Mouse (Mus musculus) embryo, embryonic 10 days (tissue): ENCODE results near the gene Olfr153.
"Not testable (repeated sequence)": the region's sequence is repeated elsewhere in the genome, so short reads cannot be mapped to it uniquely, and the experiment has no call there.

Experiments used
- DNase-seq: peaks from one replicate; pipeline ENCODE4 v3.0.0-alpha.2; 2015; ENCODE audit warnings: low spot score

Olfr153 gene

GRCm38 (mm10) chr2:87531496-87531895 lies at the start of gene Olfr153:
Gene Olfr153, plus strand, starts transcription at chr2:87531796.
- DNase-seq = no peak

- DNase-seq = no peak
These were observed 49.3 kb upstream of the Olfr153 start for GRCm38 (mm10) chr2:87482276-87482675.

GRCm38 (mm10) chr2:87496993-87497392 lies 34.6 kb upstream of the Olfr153 start, which contains the start of gene Pramel7:
Gene Pramel7, minus strand, starts transcription at chr2:87497093.
- DNase-seq = not testable (repeated sequence)

- no peak for DNase-seq
These were observed 25.3 kb upstream of the Olfr153 start, which contains the start of gene Pramel6 for GRCm38 (mm10) chr2:87506265-87506664. Gene Pramel6, plus strand, starts transcription at chr2:87506565.

GRCm38 (mm10) chr2:87515046-87515445 lies 16.6 kb upstream of the Olfr153 start:
- no peak for DNase-seq

- no peak for DNase-seq
These were observed 16.0 kb upstream of the Olfr153 start for GRCm38 (mm10) chr2:87515457-87516060.

- DNase-seq = no peak
These were observed 15.0 kb upstream of the Olfr153 start for GRCm38 (mm10) chr2:87516581-87516980.

GRCm38 (mm10) chr2:87520651-87521050 lies 10.9 kb upstream of the Olfr153 start:
- no peak for DNase-seq

GRCm38 (mm10) chr2:87525899-87526616 lies 5.5 kb upstream of the Olfr153 start:
- peak; percentile 54 for DNase-seq

- DNase-seq = no peak
These were observed 3.2 kb downstream of the Olfr153 start for GRCm38 (mm10) chr2:87534826-87535225.

GRCm38 (mm10) chr2:87545442-87545841 lies 13.8 kb downstream of the Olfr153 start, which contains the start of gene Olfr1128:
Gene Olfr1128, minus strand, starts transcription at chr2:87545542.
- DNase-seq = no peak

- not testable (repeated sequence) for DNase-seq
These were observed 42.0 kb downstream of the Olfr153 start, which contains the start of gene Olfr1129 for GRCm38 (mm10) chr2:87573602-87574001. Gene Olfr1129, plus strand, starts transcription at chr2:87573902.
